Mouse (Mus musculus): Measurements from ENCODE around the gene Ropn1l. TPM values are rescaled to one million over a fixed set of nuclear protein-coding genes. Genes with fewer than 3 reads are reported as not detected.

The Ropn1l gene
- polyA plus RNA-seq, 1 experiment, result 0.50 TPM

- Histone ChIP-seq H3K4me1 (ENCODE audit: control insufficient read depth, insufficient read depth, insufficient read length) (no peaks in the 10 kb centered on the region), H3K4me3 (ENCODE audit: extremely low read depth, insufficient read depth, insufficient read length) (no peak overlapping the region), H3K36me3 (ENCODE audit: control insufficient read depth, insufficient read depth, low read length) (no peaks in the 10 kb centered on the region), H3K27ac (ENCODE audit: insufficient read depth, low read length) (no peak overlapping the region), H3K27me3 (ENCODE audit: control insufficient read depth, insufficient read depth, low read length) (no peaks in the 10 kb centered on the region)
- TF ChIP-seq CTCF (IDR thresholded peaks at IDR 0.05; ENCODE audit: extremely low read depth, insufficient read depth, insufficient read length, insufficient replicate concordance), result no peak
- no peak for TF ChIP-seq POLR2A (IDR thresholded peaks at IDR 0.05; ENCODE audit: low read depth, low read length)
- 60% methylated on average over 3 of the region's 3 CpGs for WGBS
- no peak for DNase-seq (ENCODE audit: low read depth in 1 of 2, low spot score in 2 of 2)
These were observed 52.6 kb downstream of the Ropn1l start for GRCm38 (mm10) chr15:31400974-31401373.

GRCm38 (mm10) chr15:31398769-31399168 is 54.8 kb downstream of the Ropn1l start:
- H3K36me3 ChIP-seq (ENCODE audit: control insufficient read depth, insufficient read depth, low read length), result no peaks in the 10 kb centered on the region
- DNase-seq (ENCODE audit: low read depth in 1 of 2, low spot score in 2 of 2), result no peak
- TF ChIP-seq CTCF (IDR thresholded peaks at IDR 0.05; ENCODE audit: extremely low read depth, insufficient read depth, insufficient read length, insufficient replicate concordance) (no peak), POLR2A (IDR thresholded peaks at IDR 0.05; ENCODE audit: low read depth, low read length) (no peak)
- no peaks in the 10 kb centered on the region for H3K27me3 ChIP-seq (ENCODE audit: control insufficient read depth, insufficient read depth, low read length)
- no peak overlapping the region for H3K27ac ChIP-seq (ENCODE audit: insufficient read depth, low read length)
- H3K4me3 ChIP-seq (ENCODE audit: extremely low read depth, insufficient read depth, insufficient read length), result no peak overlapping the region
- 95% methylated on average over 13 of the region's 13 CpGs for WGBS
- no peaks in the 10 kb centered on the region for H3K4me1 ChIP-seq (ENCODE audit: control insufficient read depth, insufficient read depth, insufficient read length)

- H3K4me1 ChIP-seq (ENCODE audit: control insufficient read depth, insufficient read depth, insufficient read length), result no peaks in the 10 kb centered on the region
- DNase-seq (ENCODE audit: low read depth in 1 of 2, low spot score in 2 of 2), result no peak
- H3K4me3 ChIP-seq (ENCODE audit: extremely low read depth, insufficient read depth, insufficient read length), result no peak overlapping the region
- H3K27me3 ChIP-seq (ENCODE audit: control insufficient read depth, insufficient read depth, low read length), result no peaks in the 10 kb centered on the region
- no peaks in the 10 kb centered on the region for H3K36me3 ChIP-seq (ENCODE audit: control insufficient read depth, insufficient read depth, low read length)
- TF ChIP-seq POLR2A (IDR thresholded peaks at IDR 0.05; ENCODE audit: low read depth, low read length) (no peak), CTCF (IDR thresholded peaks at IDR 0.05; ENCODE audit: extremely low read depth, insufficient read depth, insufficient read length, insufficient replicate concordance) (no peak)
- H3K27ac ChIP-seq (ENCODE audit: insufficient read depth, low read length), result no peak overlapping the region
- 85% methylated on average over 3 of the region's 3 CpGs for WGBS
These were observed 56.2 kb downstream of the Ropn1l start for GRCm38 (mm10) chr15:31397379-31397778.

- Histone ChIP-seq H3K27me3 (ENCODE audit: control insufficient read depth, insufficient read depth, low read length) (no peaks in the 10 kb centered on the region), H3K27ac (ENCODE audit: insufficient read depth, low read length) (no peak overlapping the region), H3K36me3 (ENCODE audit: control insufficient read depth, insufficient read depth, low read length) (no peaks in the 10 kb centered on the region), H3K4me3 (ENCODE audit: extremely low read depth, insufficient read depth, insufficient read length) (no peak overlapping the region), H3K4me1 (ENCODE audit: control insufficient read depth, insufficient read depth, insufficient read length) (no peaks in the 10 kb centered on the region)
- no peak for DNase-seq (ENCODE audit: low read depth in 1 of 2, low spot score in 2 of 2)
- 90% methylated on average over 5 of the region's 5 CpGs for WGBS
- TF ChIP-seq POLR2A (IDR thresholded peaks at IDR 0.05; ENCODE audit: low read depth, low read length) (no peak), CTCF (IDR thresholded peaks at IDR 0.05; ENCODE audit: extremely low read depth, insufficient read depth, insufficient read length, insufficient replicate concordance) (no peak)
These were observed 56.8 kb downstream of the Ropn1l start for GRCm38 (mm10) chr15:31396755-31397154.

- H3K4me1 ChIP-seq (ENCODE audit: control insufficient read depth, insufficient read depth, insufficient read length), result no peaks in the 10 kb centered on the region
- no peak overlapping the region for H3K4me3 ChIP-seq (ENCODE audit: extremely low read depth, insufficient read depth, insufficient read length)
- TF ChIP-seq CTCF (IDR thresholded peaks at IDR 0.05; ENCODE audit: extremely low read depth, insufficient read depth, insufficient read length, insufficient replicate concordance), result no peak
- no peak for TF ChIP-seq POLR2A (IDR thresholded peaks at IDR 0.05; ENCODE audit: low read depth, low read length)
- H3K27me3 ChIP-seq (ENCODE audit: control insufficient read depth, insufficient read depth, low read length), result no peaks in the 10 kb centered on the region
- DNase-seq (ENCODE audit: low read depth in 1 of 2, low spot score in 2 of 2), result no peak
- WGBS, result 93% methylated on average over 4 of the region's 4 CpGs
- no peaks in the 10 kb centered on the region for H3K36me3 ChIP-seq (ENCODE audit: control insufficient read depth, insufficient read depth, low read length)
- no peak overlapping the region for H3K27ac ChIP-seq (ENCODE audit: insufficient read depth, low read length)
These were observed 57.6 kb downstream of the Ropn1l start for GRCm38 (mm10) chr15:31395986-31396385.

- WGBS, result 90% methylated on average over 6 of the region's 6 CpGs
These were observed 60.1 kb downstream of the Ropn1l start for GRCm38 (mm10) chr15:31393402-31393801.

GRCm38 (mm10) chr15:31392705-31393104 is 60.8 kb downstream of the Ropn1l start:
- WGBS, result 85% methylated on average over 7 of the region's 7 CpGs
- H3K4me1 ChIP-seq (ENCODE audit: control insufficient read depth, insufficient read depth, insufficient read length), result no peaks in the 10 kb centered on the region
- TF ChIP-seq CTCF (IDR thresholded peaks at IDR 0.05; ENCODE audit: extremely low read depth, insufficient read depth, insufficient read length, insufficient replicate concordance) (no peak), POLR2A (IDR thresholded peaks at IDR 0.05; ENCODE audit: low read depth, low read length) (no peak)
- H3K27ac ChIP-seq (ENCODE audit: insufficient read depth, low read length), result no peak overlapping the region
- DNase-seq (ENCODE audit: low read depth in 1 of 2, low spot score in 2 of 2), result no peak
- no peak overlapping the region for H3K4me3 ChIP-seq (ENCODE audit: extremely low read depth, insufficient read depth, insufficient read length)
- no peaks in the 10 kb centered on the region for H3K36me3 ChIP-seq (ENCODE audit: control insufficient read depth, insufficient read depth, low read length)
- H3K27me3 ChIP-seq (ENCODE audit: control insufficient read depth, insufficient read depth, low read length), result no peaks in the 10 kb centered on the region

More at GRCm38 (mm10) chr15:31393402-31393801, 60.1 kb downstream of the Ropn1l start:
- H3K4me1 ChIP-seq (ENCODE audit: control insufficient read depth, insufficient read depth, insufficient read length), result no peaks in the 10 kb centered on the region
- H3K27me3 ChIP-seq (ENCODE audit: control insufficient read depth, insufficient read depth, low read length), result no peaks in the 10 kb centered on the region
- no peak overlapping the region for H3K4me3 ChIP-seq (ENCODE audit: extremely low read depth, insufficient read depth, insufficient read length)
- no peaks in the 10 kb centered on the region for H3K36me3 ChIP-seq (ENCODE audit: control insufficient read depth, insufficient read depth, low read length)
- H3K27ac ChIP-seq (ENCODE audit: insufficient read depth, low read length), result no peak overlapping the region
- no peak for DNase-seq (ENCODE audit: low read depth in 1 of 2, low spot score in 2 of 2)
- TF ChIP-seq POLR2A (IDR thresholded peaks at IDR 0.05; ENCODE audit: low read depth, low read length), result no peak
- no peak for TF ChIP-seq CTCF (IDR thresholded peaks at IDR 0.05; ENCODE audit: extremely low read depth, insufficient read depth, insufficient read length, insufficient replicate concordance)

Measured in spleen, adult 2 months (tissue).